Mouse (Mus musculus) erythroid progenitor cell, adult 5-6 weeks (primary cell): ENCODE data around the gene Ankfy1. TPM values are rescaled to one million over a fixed set of nuclear protein-coding genes. Genes with fewer than 3 reads are reported as not detected.

Experiments
- total RNA-seq, 2 experiments: library from RNA; stranded (forward) in 1 of 2; stranded (reverse) in 1 of 2; fragments of 150-400 nt in 1 of 2; fragments of 186-747, 209-891 nt in 1 of 2; gene quantifications; 2 replicates each; pipeline versions ENCODE4 v1.2.3 to v1.2.4; 2015 to 2017; ENCODE audit warnings: low replicate concordance in 2 of 2

Gene Ankfy1
- total RNA-seq, 2 experiments from 2014 or later, result 56.1 to 56.2 TPM

Other genes with a start within 250 kb of the Ankfy1 start
- 37.5 and 82.2 TPM in 2 replicates for gene Mybbp1a, start 248.7 kb upstream of the Ankfy1 start, total RNA-seq (2015; ENCODE audit: low replicate concordance)
- gene Mybbp1a, start 248.7 kb upstream of the Ankfy1 start, total RNA-seq (2017; ENCODE audit: low replicate concordance), result 4.8 and 7.6 TPM in 2 replicates
- 0.72 and 5.0 TPM in 2 replicates for gene Spns2, start 200.1 kb upstream of the Ankfy1 start, total RNA-seq (2015; ENCODE audit: low replicate concordance)
- 0.77 TPM in 1 of 2 replicates, not detected in the other for gene Spns2, start 200.1 kb upstream of the Ankfy1 start, total RNA-seq (2017; ENCODE audit: low replicate concordance)
- 1.4 and 6.7 TPM in 2 replicates for gene Spns3, start 139.5 kb upstream of the Ankfy1 start, total RNA-seq (2015; ENCODE audit: low replicate concordance)
- gene Spns3, start 139.5 kb upstream of the Ankfy1 start, total RNA-seq (2017; ENCODE audit: low replicate concordance), result 0.39 and 0.76 TPM in 2 replicates
- 19.8 and 21.0 TPM in 2 replicates for gene Ube2g1, start 82.7 kb upstream of the Ankfy1 start, total RNA-seq (2015; ENCODE audit: low replicate concordance)
- gene Ube2g1, start 82.7 kb upstream of the Ankfy1 start, total RNA-seq (2017; ENCODE audit: low replicate concordance), result 11.3 and 16.6 TPM in 2 replicates
- 2.5 and 14.8 TPM in 2 replicates for gene Cyb5d2, start 106.1 kb downstream of the Ankfy1 start, total RNA-seq (2015; ENCODE audit: low replicate concordance)
- gene Cyb5d2, start 106.1 kb downstream of the Ankfy1 start, total RNA-seq (2017; ENCODE audit: low replicate concordance), result 10.7 and 22.6 TPM in 2 replicates
- 31.7 and 35.2 TPM in 2 replicates for gene Zzef1, start 106.2 kb downstream of the Ankfy1 start, total RNA-seq (2015; ENCODE audit: low replicate concordance)
- gene Zzef1, start 106.2 kb downstream of the Ankfy1 start, total RNA-seq (2017; ENCODE audit: low replicate concordance), result 35.3 and 54.3 TPM in 2 replicates